In genomic region chr19:32484941-32485660, GRCm38 (mm10) we compare ENCODE assay signal across 8 mouse cellular contexts. TPM values are rescaled to one million over a fixed set of nuclear protein-coding genes. Genes with fewer than 3 reads are reported as not detected.
DNase-seq lines count a peak whose midpoint lies in the region; ATAC-seq and TF ChIP-seq lines count a peak whose summit lies in the region.

No protein-coding gene starts in this region.

- no peaks in the 10 kb centered on the region for H3K9me3 ChIP-seq in heart, embryonic 14.5 days (ENCODE audit: control insufficient read depth, low read length)
- H3K9me3 ChIP-seq in ES-E14 (ENCODE audit: control insufficient read depth, insufficient read depth, low read depth, low read length), result no peaks in the 10 kb centered on the region
- no peaks in the 10 kb centered on the region for H3K9me3 ChIP-seq in forebrain, embryonic 16.5 days (ENCODE audit: control insufficient read depth, low read length)

- no peak for ATAC-seq in heart, embryonic 14.5 days (ENCODE audit: insufficient number of reproducible peaks, insufficient read depth, low FRiP score, low read depth)
- ATAC-seq in forebrain, embryonic 16.5 days, result peak; percentile 14
- ATAC-seq in megakaryocyte progenitor cell, adult 5-6 weeks (replicated peaks; ENCODE audit: poor library complexity), result peak; percentile 21

- in situ Hi-C loops in ES-E14 (cut with MboI; ENCODE audit: low sequenced_read_pairs in 2 of 2, unreplicated experiment in 2 of 2), result no loop called here

- H3K36me3 ChIP-seq in heart, embryonic 14.5 days (ENCODE audit: control insufficient read depth, insufficient read depth, low read length), result no peaks in the 10 kb centered on the region
- no peaks in the 10 kb centered on the region for H3K36me3 ChIP-seq in ES-E14 (ENCODE audit: control insufficient read depth, insufficient read depth, low read length, poor library complexity, severe bottlenecking)
- no peaks in the 10 kb centered on the region for H3K36me3 ChIP-seq in forebrain, embryonic 16.5 days (ENCODE audit: control insufficient read depth, insufficient read depth)

- peak overlapping the region; percentile 89 for H3K9ac ChIP-seq in heart, embryonic 14.5 days (ENCODE audit: low read length)
- H3K9ac ChIP-seq in ES-E14 (ENCODE audit: insufficient read depth, low read depth, low read length, poor library complexity, severe bottlenecking), result peak overlapping the region; percentile 94
- H3K9ac ChIP-seq in forebrain, embryonic 16.5 days (replicated peaks; ENCODE audit: low read depth, low read length), result peak overlapping the region; percentile 86

- WGBS in heart, embryonic 14.5 days, result 16% methylated on average over 13 of the region's 13 CpGs
- whole genome bisulfite sequencing in forebrain, embryonic 16.5 days, result 14% methylated on average over 13 of the region's 13 CpGs

- H3K27ac ChIP-seq in heart, embryonic 14.5 days (replicated peaks in 1 of 2; ENCODE audit: control insufficient read depth in 1 of 2, insufficient read depth in 1 of 2, low read depth in 2 of 2, low read length in 2 of 2), result peak overlapping the region; percentile 54 to 83
- no peak overlapping the region for H3K27ac ChIP-seq in ES-E14 (ENCODE audit: insufficient read depth, low read depth, low read length, poor library complexity, severe bottlenecking)
- H3K27ac ChIP-seq in forebrain, embryonic 16.5 days (ENCODE audit: low read length), result peak overlapping the region; percentile 81

- DNase-seq in heart, postnatal 4 days, result no peak
- DNase-seq in ES-E14 (ENCODE audit: low read depth, low spot score), result peak; percentile 24
- DNase-seq in right cerebral cortex, postnatal 25 days, result no peak
- DNase-seq in thymus, adult 18-20 months, result no peak
- no peak for DNase-seq in layer of hippocampus, postnatal 25 days (ENCODE audit: extremely low spot score in 1 of 2, low spot score in 1 of 2)

- H3K4me3 ChIP-seq in heart, embryonic 14.5 days (ENCODE audit: control insufficient read depth in 1 of 2, insufficient read depth in 1 of 2, low read depth in 1 of 2, low read length in 2 of 2), result peak overlapping the region; percentile 78 to 81
- H3K4me3 ChIP-seq in ES-E14 (ENCODE audit: insufficient read depth in 1 of 2, low read depth in 1 of 2, low read length in 2 of 2, poor library complexity in 1 of 2, severe bottlenecking in 1 of 2), result peak overlapping the region; percentile 84 to 90
- peak overlapping the region; percentile 91 for H3K4me3 ChIP-seq in forebrain, embryonic 16.5 days (replicated peaks; ENCODE audit: low read length)

- peak overlapping the region; percentile 88 for H3K4me2 ChIP-seq in heart, embryonic 14.5 days (ENCODE audit: low read length)
- H3K4me2 ChIP-seq in forebrain, embryonic 16.5 days (ENCODE audit: low read length), result peak overlapping the region; percentile 93

- no peaks in the 10 kb centered on the region for H3K27me3 ChIP-seq in heart, embryonic 14.5 days (ENCODE audit: control insufficient read depth, insufficient read depth, low read length)
- H3K27me3 ChIP-seq in forebrain, embryonic 16.5 days (replicated peaks; ENCODE audit: control insufficient read depth, insufficient read depth, low read length), result no peaks in the 10 kb centered on the region

- H3K4me1 ChIP-seq in heart, embryonic 14.5 days (ENCODE audit: control insufficient read depth in 2 of 2, insufficient read depth in 2 of 2, low read length in 2 of 2), result peaks cover 7 to 22% of the 10 kb centered on the region in 2 experiments
- peaks cover 0 to 1% of the 10 kb centered on the region in 2 experiments; a peak in 1 of 4 replicates for H3K4me1 ChIP-seq in ES-E14 (ENCODE audit: control insufficient read depth in 2 of 2, insufficient read depth in 2 of 2, low read length in 2 of 2, poor library complexity in 1 of 2)
- H3K4me1 ChIP-seq in forebrain, embryonic 16.5 days (replicated peaks; ENCODE audit: control insufficient read depth, insufficient read depth, low read length), result peaks cover 27% of the 10 kb centered on the region

TF ChIP-seq in ES-E14, 5 proteins besides CTCF, POLR2A, EP300 and RAD21:
- TF ChIP-seq ZNF384 (IDR thresholded peaks at IDR 0.05; ENCODE audit: low read depth, low read length), result no peak
- TF ChIP-seq MAFK (IDR thresholded peaks at IDR 0.05; ENCODE audit: insufficient read depth, low read depth, low read length), result no peak
- no peak for TF ChIP-seq HCFC1 (IDR thresholded peaks at IDR 0.05; ENCODE audit: borderline replicate concordance, insufficient read depth, low read length)
- no peak for TF ChIP-seq CHD2 (IDR thresholded peaks at IDR 0.05; ENCODE audit: low read depth, low read length)
- TF ChIP-seq ZC3H11A (IDR thresholded peaks at IDR 0.05; ENCODE audit: borderline replicate concordance, low read depth, low read length), result no peak

RNA-seq across cellular contexts. Expression of gene Minpp1, which starts 0.5 kb away (rescaled TPM):
- polyA plus RNA-seq in heart, embryonic 14.5 days (2014; fragmentation: Nextera tagmentation; extraction: Ambion mirVana), result 54.1 and 57.2 TPM in 2 replicates
- 10 to 100 TPM; 28.6 to 29.8 TPM for total RNA-seq in heart, postnatal 4 days (2021)
- total RNA-seq in ES-E14 (2012; rRNA removed), result 60.8 and 78.4 TPM in 2 replicates
- polyA plus RNA-seq in forebrain, embryonic 16.5 days (2015; fragmentation: Nextera tagmentation; extraction: Ambion mirVana), result 49.5 TPM in 2 replicates
- total RNA-seq in megakaryocyte progenitor cell, adult 5-6 weeks (2015), result 58.3 and 67.6 TPM in 2 replicates
- 45.6 and 53.2 TPM in 2 replicates for total RNA-seq in megakaryocyte progenitor cell, adult 5-6 weeks (2017)
- total RNA-seq in layer of hippocampus, postnatal 25 days (2021), result 10 to 100 TPM; 60.0 to 62.7 TPM

RNA-seq across cellular contexts. Expression of gene Rpl9-ps6, which starts 18.7 kb away (rescaled TPM):
- 73.3 and 79.7 TPM in 2 replicates for polyA plus RNA-seq in heart, embryonic 14.5 days (2014; fragmentation: Nextera tagmentation; extraction: Ambion mirVana)
- total RNA-seq in heart, postnatal 4 days (2021), result 10 to 100 TPM; 61.0 to 71.0 TPM
- 97.4 and 160 TPM in 2 replicates for total RNA-seq in ES-E14 (2012; rRNA removed)
- polyA plus RNA-seq in forebrain, embryonic 16.5 days (2015; fragmentation: Nextera tagmentation; extraction: Ambion mirVana), result 54.2 and 66.8 TPM in 2 replicates
- 253 and 285 TPM in 2 replicates for total RNA-seq in megakaryocyte progenitor cell, adult 5-6 weeks (2015)
- total RNA-seq in megakaryocyte progenitor cell, adult 5-6 weeks (2017), result 104 and 124 TPM in 2 replicates
- total RNA-seq in layer of hippocampus, postnatal 25 days (2021), result 10 to 100 TPM; 23.8 to 33.2 TPM
